Mouse (Mus musculus) left cerebral cortex, adult 11 months (tissue): ENCODE data around the gene Pdgfc.
A peak's percentile ranks its signal among the peaks of the same experiment; 100 is the strongest.

Experiments
- DNase-seq: peaks from one replicate; pipeline ENCODE4 v3.0.0; 2022; ENCODE audit warnings: low spot score

Gene Pdgfc

DNA sequence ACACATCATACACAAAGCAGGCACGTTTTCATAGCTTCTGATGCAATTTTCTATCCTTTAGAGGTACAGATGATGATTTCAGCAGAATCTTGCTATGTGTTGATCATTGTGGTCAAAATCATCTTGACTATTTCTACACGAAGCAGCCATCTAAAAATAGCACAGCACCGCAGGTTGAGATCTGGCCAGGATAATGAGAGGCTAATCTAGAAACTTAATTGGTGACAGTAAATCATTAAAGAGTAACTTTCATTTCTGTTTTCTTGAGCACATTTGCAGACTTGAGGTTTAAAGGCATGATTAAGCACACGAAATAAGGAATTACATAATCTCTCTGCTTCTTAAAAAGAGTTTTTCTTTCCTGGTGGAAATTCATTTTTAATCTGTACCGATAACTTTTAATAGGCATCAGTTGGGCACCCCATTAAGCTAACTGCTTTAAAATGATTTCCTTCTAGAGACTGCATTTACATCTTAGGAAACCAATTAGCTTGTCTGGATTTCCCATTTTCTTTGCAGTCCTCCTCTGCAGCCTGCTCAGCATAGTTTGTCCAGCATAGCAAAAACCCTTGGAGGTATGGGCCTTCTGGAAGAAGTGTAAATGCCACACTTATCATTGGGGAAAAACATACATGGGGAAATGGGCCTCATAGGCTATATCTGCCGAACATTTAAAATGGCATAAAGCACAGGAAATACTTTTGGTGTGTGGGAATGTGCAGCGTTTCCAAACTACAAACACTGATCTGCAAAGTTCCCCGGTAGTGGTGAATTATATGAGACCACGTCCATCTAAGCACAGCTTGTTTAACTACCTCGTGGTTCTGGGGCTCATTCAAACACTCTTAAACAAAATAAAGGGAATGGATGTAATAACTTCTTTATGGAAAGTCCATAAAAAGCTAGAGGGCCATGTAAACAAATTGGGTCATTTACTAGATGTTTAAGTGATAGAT is 10.7 kb downstream of the Pdgfc start:
- no peak for DNase-seq

DNA sequence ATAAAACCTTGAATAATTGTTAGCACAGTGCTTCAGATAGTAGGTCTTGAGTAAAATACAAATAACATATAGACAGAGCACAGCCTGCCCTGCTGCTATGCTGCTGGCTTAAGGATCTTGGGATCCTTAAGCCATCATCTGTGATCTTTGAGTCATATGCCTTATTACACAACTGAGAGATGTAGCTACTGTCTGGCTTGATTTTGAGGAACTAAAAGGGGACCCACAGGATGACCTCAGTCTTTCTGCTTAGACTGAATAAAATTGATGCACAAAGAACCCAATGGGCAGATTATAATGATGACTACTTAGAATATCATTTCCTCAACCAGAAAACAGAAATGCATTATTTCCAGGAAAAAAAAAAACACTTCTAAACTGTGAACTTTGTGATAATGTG is 15.3 kb downstream of the Pdgfc start:
- no peak for DNase-seq

DNA sequence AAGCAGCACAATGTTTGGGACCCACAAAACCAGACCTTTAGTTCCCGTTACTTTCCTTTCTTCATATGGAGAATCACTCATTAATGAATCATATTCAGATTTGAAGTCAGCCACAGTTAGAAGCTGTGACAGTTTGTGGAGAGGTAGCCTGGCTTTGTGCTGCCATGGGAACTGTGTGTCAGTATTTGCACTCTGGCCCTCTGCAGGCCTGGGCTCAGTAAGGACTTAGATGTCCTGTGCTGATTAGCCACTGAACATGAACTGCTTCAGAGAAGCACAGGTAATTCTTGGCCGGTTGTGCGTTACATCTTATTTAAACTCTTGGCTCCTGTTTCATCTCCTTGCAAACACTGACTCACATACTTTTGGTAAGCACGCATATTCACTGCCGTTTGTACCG is 16.2 kb downstream of the Pdgfc start:
- no peak for DNase-seq

DNA sequence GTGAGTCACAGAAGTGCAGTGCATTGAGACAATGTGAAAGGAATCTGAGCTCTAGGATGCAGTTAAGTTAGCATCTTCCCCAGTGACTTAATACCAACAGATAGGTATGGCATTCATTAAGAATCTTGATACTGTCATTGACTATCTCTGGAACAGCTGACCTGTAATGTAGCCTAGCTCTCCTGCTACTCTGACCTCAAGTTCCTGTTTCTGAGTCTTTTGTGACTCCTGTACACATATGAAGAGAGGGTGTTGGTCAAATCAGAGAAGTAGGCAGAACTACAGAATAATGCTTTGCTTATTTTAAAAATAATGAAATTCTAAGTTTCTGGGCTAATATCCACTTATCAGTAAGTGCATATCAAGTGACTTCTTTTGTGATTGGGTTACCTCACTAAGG is 17.9 kb downstream of the Pdgfc start:
- no peak for DNase-seq

DNA sequence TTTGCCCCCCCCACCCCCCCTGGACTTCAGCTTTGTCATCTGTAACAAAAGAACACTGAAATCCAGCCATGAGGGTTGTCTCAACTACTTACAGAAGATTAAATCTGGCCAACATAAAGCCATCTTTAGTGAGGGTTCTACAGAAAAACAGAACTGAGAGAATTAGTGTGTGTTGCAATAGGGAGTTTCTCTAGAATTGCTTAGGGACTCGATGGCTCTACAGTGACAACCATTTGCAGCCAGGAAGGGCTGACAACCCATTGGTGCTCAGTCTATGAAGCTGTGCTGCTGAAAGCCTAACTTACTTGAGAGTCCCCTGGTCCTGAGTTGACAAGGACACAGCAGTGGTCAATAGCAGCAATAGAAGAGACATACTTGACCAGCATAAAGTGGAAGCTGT is 21.5 kb downstream of the Pdgfc start:
- DNase-seq = no peak

DNA sequence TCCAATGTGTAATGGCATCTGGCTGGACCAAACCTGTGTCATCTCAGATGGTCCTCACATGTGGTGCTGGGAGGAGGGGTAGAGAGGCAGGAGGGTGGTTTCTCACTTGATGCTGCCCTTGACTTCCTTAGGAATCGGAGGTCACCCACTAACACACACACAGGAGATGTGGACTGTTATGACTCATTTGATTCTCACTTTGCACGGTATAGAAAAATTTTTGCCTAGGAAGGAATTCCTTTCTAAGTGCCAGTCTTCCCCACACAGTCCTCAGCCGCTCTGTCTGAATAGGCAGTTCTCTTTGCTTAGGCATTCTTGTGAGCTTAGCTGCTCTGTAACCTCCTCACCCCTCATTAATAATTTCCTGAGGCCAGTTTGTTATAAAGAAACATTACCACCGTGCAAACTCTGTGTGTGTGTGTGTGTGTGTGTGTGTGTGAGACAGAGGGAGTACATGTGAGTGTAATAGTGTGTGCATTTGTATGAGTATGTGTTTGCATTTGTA is 22.4 kb downstream of the Pdgfc start:
- no peak for DNase-seq

DNA sequence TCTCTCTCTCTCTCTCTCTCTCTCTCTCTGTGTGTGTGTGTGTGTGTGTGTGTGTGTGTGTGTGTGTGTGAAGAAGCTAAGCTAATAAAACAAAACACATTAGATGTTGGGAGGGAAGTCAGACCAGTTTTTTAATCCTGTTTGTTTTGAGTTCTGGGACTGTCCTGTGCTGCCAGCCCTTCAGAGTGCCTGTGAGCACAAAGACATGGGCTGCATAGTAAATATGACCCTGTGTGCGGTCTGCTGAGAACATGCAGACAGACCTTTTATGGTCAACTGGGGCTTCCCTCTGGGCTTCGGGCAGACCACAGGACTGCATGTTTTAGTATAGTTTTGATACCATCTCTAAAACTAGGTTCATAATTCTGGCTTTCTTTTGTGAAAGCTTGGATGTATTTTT is 32.3 kb downstream of the Pdgfc start:
- no peak for DNase-seq

DNA sequence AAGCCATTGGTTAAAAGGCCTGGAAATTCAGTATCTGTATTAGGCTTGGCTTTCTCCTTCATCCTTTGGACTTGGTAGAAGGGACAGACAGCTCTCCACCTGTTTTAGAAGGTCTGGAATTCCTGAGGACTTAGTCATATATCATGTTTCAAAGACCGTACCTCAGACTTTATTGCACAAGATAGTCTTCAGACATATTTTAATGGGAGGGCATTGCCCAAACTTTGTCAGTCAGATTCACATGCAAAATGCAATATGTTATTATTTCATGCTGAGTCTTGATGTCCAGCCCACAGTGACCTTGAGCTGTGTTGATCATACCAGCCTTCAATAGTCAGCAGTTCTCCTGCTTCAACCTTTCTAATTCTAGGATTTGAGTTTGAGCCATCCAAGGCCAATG is 64.9 kb downstream of the Pdgfc start:
- DNase-seq = no peak

DNA sequence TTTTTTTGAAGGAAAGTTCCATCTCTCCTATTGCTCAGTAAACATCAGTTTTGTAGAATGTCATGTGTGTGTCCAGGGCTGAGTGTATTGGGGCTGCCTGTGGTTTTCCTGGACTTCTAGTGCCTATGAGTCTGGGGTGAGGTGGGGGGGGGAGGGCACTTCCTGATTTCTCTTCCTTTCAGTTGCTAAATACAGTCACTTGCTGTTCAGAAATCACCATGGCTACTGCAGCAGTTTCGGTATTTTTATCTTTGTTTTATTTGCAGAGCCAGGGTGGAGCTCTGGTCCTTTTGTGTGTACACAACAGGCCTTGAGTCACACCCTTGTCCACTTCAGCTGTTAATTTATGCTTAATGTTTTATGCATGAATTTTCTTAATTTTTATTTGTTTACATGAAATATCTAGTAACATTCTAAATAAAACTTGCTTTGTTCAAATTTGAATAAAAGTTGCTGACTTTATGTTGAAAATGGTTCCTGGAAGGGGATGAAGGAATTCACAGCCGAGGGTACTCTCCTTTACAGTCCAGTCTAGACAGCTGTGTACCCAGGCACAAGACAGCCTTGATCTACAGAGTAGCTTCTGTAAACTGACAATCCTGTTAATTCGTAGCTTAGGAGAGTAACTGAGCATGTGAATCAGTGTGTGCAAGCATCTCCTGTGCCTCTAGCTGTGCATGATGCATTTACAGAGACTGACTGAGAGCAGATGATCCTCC is 66.1 kb downstream of the Pdgfc start:
- DNase-seq = no peak

DNA sequence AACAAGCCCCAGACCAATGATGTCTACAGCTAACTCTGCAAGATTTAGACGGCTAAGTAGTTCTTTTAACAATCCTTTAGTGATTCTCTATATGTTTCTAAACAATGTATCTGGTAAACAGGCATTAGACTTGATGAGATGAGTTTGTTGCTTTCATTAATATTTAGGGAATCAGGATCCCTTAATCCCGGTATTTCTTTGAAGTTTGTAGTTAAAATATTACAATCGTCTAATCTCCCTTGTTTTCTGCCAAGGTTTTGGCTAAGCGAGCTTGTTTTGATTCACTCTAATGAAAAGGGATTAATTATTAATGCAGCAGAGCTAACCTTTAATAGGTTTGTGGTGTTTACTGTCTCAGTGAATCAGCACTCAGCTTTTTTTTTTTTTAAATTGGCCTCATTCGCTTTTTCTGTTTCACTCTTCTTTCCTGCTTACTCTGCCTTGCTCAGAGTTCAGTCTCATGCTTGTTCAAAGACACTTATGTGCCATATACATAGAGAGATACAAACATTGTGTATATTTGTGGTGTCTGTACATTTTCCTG is 66.7 kb downstream of the Pdgfc start:
- no peak for DNase-seq

DNA sequence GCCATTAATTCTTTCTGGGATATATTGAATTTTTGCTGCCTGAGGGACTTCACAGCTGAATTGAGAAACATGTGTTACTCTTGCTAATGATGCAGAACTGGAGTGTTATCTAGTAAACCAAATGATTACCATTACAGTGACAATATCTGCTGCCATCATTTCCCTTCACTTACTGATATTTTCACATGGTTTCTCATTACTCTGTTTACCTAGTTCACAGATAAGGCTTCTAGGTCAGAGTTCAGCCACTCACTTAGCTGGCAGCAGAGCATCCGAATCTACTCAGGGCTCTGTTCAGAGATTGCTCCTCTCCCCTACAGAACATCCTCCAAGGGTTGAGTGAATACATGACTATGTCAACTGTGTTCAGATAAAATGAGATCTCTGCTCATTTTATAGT is 71.3 kb downstream of the Pdgfc start:
- DNase-seq = no peak

DNA sequence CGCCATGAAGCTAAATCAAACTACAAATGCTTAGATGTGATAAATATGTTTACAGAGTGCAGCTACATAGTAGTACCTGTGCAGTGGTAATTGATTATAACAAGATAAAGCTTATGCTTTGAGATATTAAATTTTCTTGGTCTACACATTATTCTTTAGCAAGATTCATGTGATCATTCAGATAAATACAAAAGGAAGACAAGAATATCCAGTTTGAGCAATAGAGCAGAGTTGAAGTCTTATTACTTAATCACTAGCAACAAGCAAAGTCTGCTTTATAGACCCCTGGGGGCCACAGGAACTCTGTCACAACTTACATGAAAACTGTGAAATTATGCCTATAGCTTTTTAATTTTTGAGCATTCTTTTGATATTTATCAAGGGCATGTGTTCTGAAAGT is 74.8 kb downstream of the Pdgfc start:
- DNase-seq = no peak

DNA sequence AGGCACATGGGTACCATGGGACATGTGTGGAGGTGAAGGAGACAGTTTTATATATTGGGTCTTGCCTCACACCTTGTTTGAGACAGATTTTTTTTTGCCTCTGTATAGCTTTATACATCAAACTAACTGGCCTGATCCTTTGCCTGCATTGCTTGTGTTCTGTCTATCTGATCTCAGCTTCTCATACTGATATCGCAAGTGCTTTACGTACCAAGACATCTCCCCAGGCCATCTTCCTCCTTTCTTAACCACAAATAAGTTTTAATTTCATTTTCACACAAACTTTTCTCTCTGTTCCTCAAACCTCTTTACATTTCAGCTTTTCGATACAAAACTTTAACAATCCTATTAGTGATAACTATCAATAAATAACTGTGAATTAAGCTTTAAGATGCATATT is 76.7 kb downstream of the Pdgfc start:
- DNase-seq = no peak

DNA sequence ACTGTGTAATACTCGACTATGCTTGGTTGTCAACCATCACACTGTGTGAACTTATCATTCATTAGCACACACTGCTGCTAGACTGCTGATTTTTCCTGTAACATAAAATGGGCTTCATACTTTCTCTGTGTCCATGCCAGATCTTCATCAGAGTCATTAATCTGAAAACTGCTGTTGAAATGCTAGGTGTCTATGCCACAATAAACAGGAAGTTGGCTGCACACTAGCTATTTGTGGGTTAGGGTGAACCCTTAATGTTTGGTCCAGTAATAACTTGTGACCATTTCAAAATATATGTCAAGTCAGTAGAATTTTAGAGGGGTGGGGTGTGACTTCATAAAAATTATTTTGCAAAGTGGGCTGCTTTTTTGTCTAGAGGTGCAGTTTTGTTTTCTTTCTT is 84.4 kb downstream of the Pdgfc start:
- DNase-seq = no peak

DNA sequence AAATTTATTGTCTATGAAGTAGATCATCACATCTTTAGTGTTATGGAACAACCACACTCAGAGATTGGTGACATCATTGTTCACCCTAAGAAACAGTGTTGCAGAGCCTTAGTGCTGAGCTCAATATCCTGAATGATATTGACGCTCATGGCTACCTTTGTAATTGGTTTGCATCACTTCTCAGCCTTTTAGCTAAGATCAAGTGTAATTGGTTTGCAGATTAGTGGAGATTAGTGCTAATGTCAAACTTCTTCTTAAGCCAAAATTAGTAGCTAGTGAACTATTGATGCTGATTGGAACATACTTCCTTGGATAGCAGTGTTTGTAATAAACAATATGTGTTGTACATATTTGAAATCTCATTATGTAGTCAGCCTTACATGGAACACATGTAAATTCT is 85.5 kb downstream of the Pdgfc start:
- no peak for DNase-seq

DNA sequence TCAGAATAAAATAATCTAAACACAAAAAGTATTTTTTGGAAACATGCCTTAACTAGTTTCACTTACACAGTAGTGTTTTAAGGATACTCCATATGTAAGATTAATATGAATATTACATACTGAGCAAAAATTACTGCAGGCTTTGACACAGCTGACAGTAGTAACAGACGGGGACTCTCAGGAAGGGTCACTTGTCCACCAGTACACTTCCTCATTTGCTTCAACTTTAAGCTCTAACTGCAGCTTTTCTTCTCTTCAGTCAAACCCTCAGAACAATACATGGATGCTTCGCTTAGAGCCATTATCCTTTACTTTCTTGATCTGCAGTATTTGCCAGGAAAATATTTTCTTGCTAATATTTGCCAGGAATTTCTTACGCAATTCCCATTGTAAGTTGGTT is 87.2 kb downstream of the Pdgfc start:
- DNase-seq = no peak

DNA sequence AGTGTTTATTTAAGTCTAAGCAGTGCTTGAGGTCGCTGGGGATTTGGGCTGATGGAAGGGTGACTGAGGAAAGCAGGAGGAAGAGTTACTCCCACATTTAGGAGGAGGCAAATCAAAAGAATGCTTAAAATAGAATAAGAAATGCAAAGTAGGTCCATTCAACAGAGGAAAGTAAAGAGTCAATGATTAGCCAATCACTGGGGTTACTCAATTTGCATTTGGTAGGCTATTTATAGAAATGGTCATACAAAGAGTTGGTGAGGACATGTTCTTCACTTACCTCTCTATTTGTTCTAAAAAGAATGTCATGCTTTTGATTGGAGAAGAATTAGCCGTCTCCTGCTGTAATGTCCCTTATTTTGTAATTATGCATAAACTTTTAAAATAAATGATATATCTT is 90.8 kb downstream of the Pdgfc start:
- DNase-seq = no peak

DNA sequence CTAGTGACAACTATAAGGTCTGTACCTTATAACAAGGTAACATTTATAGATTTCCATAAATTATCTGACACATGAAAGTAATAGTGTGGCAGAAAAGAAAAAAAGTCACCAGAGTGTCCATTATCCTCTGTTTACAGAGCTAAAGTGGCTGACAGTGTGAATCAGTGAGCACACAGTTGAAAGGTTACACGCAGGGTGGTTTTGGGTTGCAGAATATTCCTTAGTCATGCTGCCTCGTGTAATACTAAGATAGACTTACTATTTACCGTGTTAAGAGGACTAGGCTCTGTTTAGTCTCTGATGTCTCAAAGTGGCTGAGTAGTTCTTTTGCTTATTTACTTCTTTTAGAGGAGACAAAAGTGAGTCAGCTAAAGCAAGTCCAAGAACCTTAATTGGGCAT is 100.8 kb downstream of the Pdgfc start:
- no peak for DNase-seq

DNA sequence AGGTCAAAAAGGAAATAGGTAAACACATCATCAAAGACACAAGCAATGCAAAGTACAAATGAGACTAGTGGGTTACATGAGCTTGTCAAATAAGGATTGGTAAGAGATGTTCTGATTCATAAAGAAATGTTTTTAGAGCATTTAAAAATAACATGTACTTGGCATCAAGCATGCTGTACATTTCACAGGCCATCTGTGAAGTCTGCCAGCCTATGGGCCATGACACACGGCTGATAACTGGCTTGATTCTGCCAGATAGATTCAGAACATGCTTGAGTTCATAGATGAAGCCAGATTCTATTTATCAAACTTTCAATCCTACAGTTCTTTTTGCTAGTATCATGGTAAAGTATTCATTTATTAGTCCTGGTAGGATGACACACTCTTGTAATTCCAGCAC is 101.8 kb downstream of the Pdgfc start:
- peak; percentile 7 for DNase-seq

DNA sequence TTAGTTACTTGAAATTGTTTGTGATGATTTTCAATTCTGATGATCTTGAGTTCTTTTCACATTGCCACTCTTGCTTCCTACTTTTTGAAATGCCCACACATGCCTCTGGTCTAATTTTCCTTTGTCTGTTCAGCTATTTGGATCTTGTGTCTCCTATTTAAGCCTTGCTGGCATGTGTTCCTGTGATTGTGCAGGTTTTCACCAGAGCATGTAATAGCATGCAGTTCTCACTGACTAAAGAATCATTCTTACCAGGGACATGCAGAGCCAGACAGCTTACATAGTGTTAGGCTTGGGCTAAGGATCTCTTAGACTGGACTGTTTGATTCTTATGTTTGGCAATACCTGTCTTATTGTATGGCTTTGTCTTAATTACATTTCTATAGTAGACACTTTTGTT is 107.5 kb downstream of the Pdgfc start:
- no peak for DNase-seq

DNA sequence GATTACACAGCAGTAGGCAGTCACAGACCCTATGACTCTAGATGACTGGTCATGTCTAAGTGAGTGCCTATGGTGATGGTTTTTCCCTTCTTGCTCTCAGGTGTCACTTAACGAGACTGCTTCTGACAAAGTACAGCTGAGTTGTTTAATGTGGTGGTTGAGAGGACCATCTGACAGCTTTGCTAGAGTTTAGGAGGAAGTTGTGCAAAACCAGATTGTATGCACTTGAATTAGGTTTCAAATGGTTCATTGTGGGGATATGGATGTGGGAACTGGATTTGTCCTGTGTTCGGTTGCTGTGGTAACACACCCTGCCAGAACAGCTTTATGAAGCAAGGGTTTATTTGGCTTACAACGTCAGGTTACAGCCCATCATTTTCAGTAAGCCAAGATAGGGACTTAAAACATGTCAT is 112.9 kb downstream of the Pdgfc start:
- no peak for DNase-seq

DNA sequence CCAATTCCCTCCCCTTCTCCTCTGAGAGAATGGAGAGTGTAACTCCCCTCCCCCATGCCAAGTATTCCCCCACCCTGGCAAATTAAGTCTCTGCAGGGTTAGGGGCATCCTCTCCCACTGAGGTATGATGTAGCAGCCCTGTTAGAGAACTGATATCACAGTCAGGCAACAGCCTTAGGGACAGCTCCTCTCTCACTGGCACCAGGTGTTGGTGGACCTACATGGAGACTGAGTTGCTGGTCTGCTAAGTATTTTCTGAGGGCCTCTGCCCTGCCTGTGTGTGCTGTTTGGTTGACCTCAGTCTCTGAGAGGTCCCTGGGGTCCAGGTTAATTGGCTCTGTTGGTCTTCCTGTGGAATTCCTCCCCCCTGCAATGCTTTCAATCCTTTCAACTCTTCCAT is 114.0 kb downstream of the Pdgfc start:
- no peak for DNase-seq

DNA sequence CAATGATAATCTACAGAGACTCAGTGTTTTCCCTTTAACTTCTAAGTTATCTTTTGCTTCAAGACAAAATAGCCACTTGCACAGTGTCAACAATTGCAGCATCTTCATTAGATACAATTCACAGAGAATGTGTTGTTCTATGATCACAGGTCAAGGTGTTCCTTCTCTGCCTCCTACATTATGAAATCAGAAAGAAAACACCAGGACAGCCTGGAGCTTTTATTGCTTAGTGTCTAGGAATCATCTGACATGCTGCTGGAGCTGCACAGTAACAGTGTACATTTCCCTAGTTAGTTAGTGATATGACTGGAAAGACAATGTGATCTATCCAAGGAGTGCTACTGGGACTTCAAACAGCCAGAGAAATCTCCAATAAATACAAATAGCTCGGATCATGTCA is 118.2 kb downstream of the Pdgfc start:
- no peak for DNase-seq
